Mouse (Mus musculus): ENCODE results near the gene Ank3.

The Ank3 gene

DNA sequence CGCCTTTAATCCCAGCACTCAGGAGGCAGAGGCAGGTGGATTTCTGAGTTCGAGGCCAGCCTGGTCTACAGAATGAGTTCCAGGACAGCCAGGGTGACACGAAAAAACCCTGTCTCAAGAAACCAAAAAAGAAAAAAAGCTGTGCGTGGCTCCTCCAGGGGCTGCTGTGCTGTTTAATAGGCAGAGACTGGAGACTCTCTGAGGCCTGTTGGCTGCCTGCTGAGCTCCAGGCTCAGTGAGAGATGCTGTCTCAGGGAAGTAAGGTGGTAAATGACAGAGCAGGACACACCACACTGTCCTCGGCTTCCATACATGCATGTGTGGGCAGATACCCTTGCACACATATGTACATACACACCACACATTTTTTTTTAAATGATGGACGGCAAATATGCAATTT, 206.0 kb downstream of the Ank3 start:
- H3K27me3 ChIP-seq (ENCODE audit: control insufficient read depth, insufficient read depth, low read length, poor library complexity, severe bottlenecking) = no peaks in the 10 kb centered on the region
- no peaks in the 10 kb centered on the region for H3K36me3 ChIP-seq (ENCODE audit: control insufficient read depth, insufficient read depth, low read length, poor library complexity, severe bottlenecking)
- no peak for DNase-seq (ENCODE audit: low read depth, low spot score)

GRCm38 (mm10) chr10:69605211-69605610, 206.6 kb downstream of the Ank3 start:
- no peak for DNase-seq (ENCODE audit: low read depth, low spot score)
- no peaks in the 10 kb centered on the region for H3K36me3 ChIP-seq (ENCODE audit: control insufficient read depth, insufficient read depth, low read length, poor library complexity, severe bottlenecking)

DNA sequence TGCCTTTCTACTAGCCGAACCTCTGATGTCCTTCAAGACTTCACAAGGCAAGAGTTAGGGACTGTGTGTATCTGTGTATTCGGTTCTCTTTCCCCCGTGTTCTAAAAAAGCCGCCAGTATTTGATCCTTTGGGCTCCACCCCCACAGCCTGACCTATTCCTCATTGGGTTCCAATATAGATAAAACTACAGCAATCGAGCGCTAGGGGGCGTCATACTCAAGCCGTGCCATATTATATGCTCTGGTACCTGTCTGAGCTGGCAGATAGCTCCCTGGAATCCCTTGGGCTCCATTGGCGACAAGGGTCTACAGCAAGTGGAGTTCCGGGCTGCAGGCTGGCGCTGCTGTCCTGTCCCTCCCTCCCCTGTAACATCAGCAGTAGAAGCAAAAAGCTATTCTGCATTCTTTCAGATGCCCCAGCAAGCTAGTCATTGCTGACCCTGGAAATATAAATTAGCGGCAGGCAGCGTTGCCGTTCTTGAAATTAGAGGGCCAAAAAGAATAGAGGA, 209.1 kb downstream of the Ank3 start:
- no peak for DNase-seq (ENCODE audit: low read depth, low spot score)
- Histone ChIP-seq H3K27me3 (ENCODE audit: control insufficient read depth, insufficient read depth, low read length, poor library complexity, severe bottlenecking) (no peaks in the 10 kb centered on the region), H3K36me3 (ENCODE audit: control insufficient read depth, insufficient read depth, low read length, poor library complexity, severe bottlenecking) (no peaks in the 10 kb centered on the region)

More at GRCm38 (mm10) chr10:69605211-69605610, 206.6 kb downstream of the Ank3 start:
- no peaks in the 10 kb centered on the region for H3K27me3 ChIP-seq (ENCODE audit: control insufficient read depth, insufficient read depth, low read length, poor library complexity, severe bottlenecking)

- no peak for DNase-seq (ENCODE audit: low read depth, low spot score)
- Histone ChIP-seq H3K36me3 (ENCODE audit: control insufficient read depth, insufficient read depth, low read length, poor library complexity, severe bottlenecking) (no peaks in the 10 kb centered on the region), H3K27me3 (ENCODE audit: control insufficient read depth, insufficient read depth, low read length, poor library complexity, severe bottlenecking) (no peaks in the 10 kb centered on the region)
These were observed 212.7 kb downstream of the Ank3 start for GRCm38 (mm10) chr10:69611314-69611713.

DNA sequence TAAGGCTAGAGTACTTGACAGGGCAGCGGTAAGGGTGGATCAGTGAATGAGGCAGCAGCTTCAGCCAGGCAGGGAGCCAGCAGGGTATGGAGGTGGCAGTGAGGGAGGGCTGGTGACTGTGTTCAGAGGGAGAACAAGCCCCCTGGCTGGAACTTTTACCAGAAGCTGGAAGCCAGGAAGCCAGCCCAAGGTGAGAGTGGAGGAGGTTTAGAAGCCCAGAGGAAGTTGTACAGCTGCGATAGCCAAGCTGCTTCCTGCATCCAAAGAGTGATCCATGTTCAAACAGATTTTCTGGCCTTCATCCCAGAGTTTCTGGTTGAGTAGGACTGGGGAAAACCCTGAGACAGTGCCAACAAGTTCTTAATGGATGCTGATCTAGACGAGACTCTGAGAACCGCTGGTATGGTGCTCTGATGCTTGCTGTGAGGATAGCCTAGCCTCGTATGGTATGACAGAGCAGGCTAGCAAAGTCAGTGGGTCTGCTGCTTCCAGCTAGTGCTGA, 213.3 kb downstream of the Ank3 start:
- Histone ChIP-seq H3K27me3 (ENCODE audit: control insufficient read depth, insufficient read depth, low read length, poor library complexity, severe bottlenecking) (no peaks in the 10 kb centered on the region), H3K36me3 (ENCODE audit: control insufficient read depth, insufficient read depth, low read length, poor library complexity, severe bottlenecking) (no peaks in the 10 kb centered on the region)
- DNase-seq (ENCODE audit: low read depth, low spot score) = no peak

DNA sequence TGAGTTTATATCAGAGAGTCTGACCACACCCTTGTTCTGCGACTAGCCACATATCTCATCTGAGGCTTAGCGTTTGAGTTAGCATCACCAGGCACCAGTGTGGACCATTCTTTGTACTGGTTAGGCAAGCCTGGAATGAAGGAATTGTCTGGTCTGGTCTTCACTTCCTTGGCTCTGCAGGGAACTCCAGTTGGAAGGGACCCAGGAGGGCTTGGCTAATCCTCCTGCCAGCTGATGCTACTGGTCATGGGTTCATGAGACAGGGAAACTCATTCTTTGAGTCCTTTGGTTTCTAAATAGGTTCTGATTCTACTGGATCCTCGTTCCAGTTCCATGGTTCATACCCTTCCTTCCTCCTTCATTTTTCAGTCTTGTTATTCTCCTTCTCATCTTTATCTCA, 218.4 kb downstream of the Ank3 start:
- no peak for DNase-seq (ENCODE audit: low read depth, low spot score)

GRCm38 (mm10) chr10:69617537-69618112, 219.1 kb downstream of the Ank3 start:
- Histone ChIP-seq H3K27me3 (ENCODE audit: control insufficient read depth, insufficient read depth, low read length, poor library complexity, severe bottlenecking) (no peaks in the 10 kb centered on the region), H3K36me3 (ENCODE audit: control insufficient read depth, insufficient read depth, low read length, poor library complexity, severe bottlenecking) (no peaks in the 10 kb centered on the region)
- DNase-seq (ENCODE audit: low read depth, low spot score) = no peak

More for the DNA sequence above, 218.4 kb downstream of the Ank3 start:
- no peaks in the 10 kb centered on the region for H3K27me3 ChIP-seq (ENCODE audit: control insufficient read depth, insufficient read depth, low read length, poor library complexity, severe bottlenecking)
- H3K36me3 ChIP-seq (ENCODE audit: control insufficient read depth, insufficient read depth, low read length, poor library complexity, severe bottlenecking) = no peaks in the 10 kb centered on the region

DNA sequence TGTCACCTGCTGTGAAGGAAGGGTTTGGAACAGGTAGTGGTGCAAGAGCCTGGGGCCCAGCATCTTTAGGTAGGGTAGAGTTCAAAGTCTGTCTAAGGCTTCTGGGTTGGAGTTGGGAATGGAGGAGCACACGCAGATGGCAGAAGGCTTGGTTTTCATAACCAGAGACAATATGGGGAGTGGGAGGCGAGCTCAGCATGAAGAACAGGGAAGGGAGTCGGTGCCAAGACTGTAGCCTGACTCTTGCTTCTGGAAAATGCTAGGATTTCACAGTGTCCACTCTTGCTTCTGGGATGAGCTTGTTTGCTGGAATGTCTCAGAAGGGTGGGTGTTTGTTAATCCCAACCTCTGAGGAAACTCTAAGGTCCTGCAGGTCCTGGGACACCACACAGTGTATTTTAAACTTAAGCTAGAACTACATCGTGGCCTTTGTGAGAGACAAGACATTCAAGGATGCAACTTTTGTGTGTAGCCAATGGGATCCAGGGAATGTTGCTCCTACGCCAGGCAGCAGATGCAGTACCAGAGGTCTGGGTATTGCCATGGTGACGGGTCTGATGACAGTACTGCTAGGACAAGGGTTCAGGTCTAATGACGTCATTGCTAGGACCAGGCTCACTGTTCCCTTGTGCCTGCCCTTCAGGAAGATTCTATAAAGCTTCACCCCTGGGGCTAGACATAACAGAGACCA, 222.3 kb downstream of the Ank3 start:
- no peaks in the 10 kb centered on the region for H3K27me3 ChIP-seq (ENCODE audit: control insufficient read depth, insufficient read depth, low read length, poor library complexity, severe bottlenecking)
- H3K36me3 ChIP-seq (ENCODE audit: control insufficient read depth, insufficient read depth, low read length, poor library complexity, severe bottlenecking) = no peaks in the 10 kb centered on the region
- DNase-seq (ENCODE audit: low read depth, low spot score) = no peak

DNA sequence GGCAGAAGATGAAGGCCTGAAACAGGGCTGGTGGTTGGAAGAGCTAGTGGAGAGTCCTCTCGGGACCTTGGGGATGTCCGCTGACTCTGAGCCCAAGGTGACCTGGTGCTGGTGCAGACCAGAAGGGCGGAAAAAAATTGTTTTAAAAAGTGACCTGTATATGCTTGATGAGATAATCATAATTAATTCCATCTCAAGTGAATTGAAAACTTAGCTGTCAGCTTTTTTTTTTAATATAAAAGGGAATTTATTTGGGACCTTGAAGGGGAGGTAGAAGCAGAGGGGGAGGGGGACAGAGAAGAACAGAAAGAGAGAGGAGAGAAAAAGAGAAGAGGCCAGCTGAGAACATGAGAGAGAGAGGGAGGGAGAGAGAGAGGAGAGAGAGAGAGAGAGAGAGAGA, 229.2 kb downstream of the Ank3 start:
- Histone ChIP-seq H3K27me3 (ENCODE audit: control insufficient read depth, insufficient read depth, low read length, poor library complexity, severe bottlenecking) (no peaks in the 10 kb centered on the region), H3K36me3 (ENCODE audit: control insufficient read depth, insufficient read depth, low read length, poor library complexity, severe bottlenecking) (no peaks in the 10 kb centered on the region)
- no peak for DNase-seq (ENCODE audit: low read depth, low spot score)

DNA sequence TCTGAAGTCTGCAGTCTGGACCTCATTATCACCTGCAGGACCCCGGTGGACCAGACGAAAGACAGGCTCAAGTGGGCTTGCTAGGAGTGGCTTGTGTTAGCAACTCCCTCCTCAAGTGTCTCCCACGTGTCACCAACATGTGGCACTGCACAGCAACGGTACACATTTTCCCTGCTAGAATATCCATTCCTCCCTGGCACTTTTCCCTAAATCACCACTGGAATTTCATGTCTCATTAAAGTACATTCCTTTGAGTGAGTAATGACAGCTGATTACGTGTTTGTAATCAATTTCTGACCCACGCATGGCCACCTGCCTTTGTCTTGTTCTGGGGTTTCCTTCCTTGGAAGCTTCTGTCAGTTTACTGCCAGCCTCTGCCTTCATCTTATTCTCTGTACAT, 230.2 kb downstream of the Ank3 start:
- no peak for DNase-seq (ENCODE audit: low read depth, low spot score)
- Histone ChIP-seq H3K36me3 (ENCODE audit: control insufficient read depth, insufficient read depth, low read length, poor library complexity, severe bottlenecking) (no peaks in the 10 kb centered on the region), H3K27me3 (ENCODE audit: control insufficient read depth, insufficient read depth, low read length, poor library complexity, severe bottlenecking) (no peaks in the 10 kb centered on the region)

DNA sequence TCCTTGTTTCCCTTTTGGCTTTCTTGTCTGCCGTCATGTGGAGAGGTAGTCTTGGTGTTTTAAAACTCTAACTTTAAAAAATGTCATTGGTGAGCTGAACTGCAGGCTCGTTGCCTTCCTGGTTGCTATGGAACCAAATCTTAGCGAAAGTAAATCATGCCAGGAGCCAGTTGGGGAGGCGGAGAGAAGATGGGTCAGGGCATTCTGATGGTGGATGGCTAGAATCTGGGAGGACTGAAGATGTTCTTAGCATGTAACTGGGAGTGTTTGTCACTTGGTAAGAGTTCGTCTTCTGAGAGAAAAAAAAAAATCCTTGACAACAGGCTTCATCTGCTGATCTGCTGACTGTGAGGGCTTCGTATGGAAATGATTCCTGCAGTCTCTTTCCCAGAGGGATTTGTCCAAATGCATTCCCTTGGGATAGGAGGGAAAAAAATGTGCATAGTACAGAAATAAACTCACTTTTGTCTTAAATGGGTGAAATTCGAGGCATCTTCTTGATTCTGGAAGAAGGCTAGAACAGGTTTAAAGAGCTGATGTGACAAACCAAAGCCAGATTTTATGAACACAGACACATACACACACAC, 232.3 kb downstream of the Ank3 start:
- Histone ChIP-seq H3K27me3 (ENCODE audit: control insufficient read depth, insufficient read depth, low read length, poor library complexity, severe bottlenecking) (no peaks in the 10 kb centered on the region), H3K36me3 (ENCODE audit: control insufficient read depth, insufficient read depth, low read length, poor library complexity, severe bottlenecking) (no peaks in the 10 kb centered on the region)
- no peak for DNase-seq (ENCODE audit: low read depth, low spot score)

DNA sequence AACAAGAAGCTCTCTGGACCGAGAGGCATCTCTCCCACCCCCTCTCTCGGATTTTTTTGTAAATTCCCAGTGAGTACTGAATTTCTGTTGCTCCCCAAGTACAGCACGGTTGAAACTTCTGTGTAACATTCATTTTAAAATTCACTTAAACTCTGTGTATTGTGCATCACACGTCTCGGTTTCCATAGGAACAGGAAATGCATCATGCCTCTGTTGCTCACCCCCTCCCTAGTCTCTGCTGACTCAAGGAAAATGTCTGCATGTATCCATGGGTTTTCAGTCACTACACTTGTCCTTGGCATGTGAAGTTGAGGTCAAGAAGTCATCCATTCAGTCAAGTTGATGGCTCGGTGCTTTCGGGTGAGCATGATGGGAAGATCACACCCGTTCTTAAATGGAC, 234.3 kb downstream of the Ank3 start:
- no peaks in the 10 kb centered on the region for H3K27me3 ChIP-seq (ENCODE audit: control insufficient read depth, insufficient read depth, low read length, poor library complexity, severe bottlenecking)
- no peaks in the 10 kb centered on the region for H3K36me3 ChIP-seq (ENCODE audit: control insufficient read depth, insufficient read depth, low read length, poor library complexity, severe bottlenecking)
- no peak for DNase-seq (ENCODE audit: low read depth, low spot score)

DNA sequence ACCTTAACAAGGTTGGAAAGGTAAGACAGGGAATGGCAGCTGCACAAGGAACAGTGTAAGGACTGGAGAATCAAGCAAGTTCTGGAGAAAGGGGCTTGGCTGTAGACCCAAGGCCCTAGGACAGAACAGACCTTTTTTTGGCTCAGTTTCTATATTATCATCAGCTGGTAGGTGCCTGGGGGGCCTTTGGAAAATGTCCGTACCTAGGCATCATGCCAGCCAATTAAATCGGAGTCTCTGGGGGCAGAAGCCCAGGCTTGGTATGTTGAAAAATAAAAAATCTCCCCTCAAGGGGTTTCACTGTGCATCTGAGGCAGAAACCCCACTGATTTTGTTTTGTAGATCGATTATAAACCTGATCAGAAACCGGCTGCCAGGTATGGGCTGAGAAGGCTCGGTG, 236.3 kb downstream of the Ank3 start:
- Histone ChIP-seq H3K36me3 (ENCODE audit: control insufficient read depth, insufficient read depth, low read length, poor library complexity, severe bottlenecking) (no peaks in the 10 kb centered on the region), H3K27me3 (ENCODE audit: control insufficient read depth, insufficient read depth, low read length, poor library complexity, severe bottlenecking) (no peaks in the 10 kb centered on the region)
- DNase-seq (ENCODE audit: low read depth, low spot score) = no peak

DNA sequence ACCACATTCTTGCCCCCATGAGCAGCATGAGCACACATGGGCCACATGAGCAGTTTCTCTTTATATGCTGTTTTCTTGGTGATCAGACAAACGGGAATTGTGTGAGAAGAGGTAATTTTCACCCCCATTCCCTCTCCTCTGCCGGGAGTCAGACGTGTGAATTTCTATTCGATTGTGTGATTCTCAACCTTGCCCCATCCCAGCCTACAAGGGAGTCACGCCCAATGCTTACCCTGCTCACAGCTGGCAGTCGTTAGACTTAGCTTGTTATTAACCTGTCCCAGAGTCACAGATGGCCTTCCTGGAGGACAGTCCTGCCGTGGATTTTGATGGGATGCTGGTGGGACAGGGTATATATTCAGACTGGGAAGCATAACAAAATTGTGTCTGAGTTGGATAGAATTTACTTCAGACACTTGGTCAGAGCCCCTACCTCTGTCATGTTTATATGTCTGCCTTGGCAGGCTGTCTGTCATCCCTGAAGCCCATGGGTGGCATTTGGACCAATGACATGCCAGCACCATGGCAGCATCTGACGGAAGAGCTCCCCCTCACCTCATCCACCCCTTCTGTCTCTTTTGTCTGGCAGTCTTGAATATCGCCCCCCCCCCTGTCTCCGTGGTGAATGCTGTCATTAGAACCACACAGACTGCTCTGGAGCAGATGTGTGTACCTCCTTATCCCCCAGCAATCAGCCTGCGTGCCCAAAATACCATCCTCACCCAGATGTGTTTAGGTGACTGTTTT, 237.5 kb downstream of the Ank3 start:
- no peaks in the 10 kb centered on the region for H3K36me3 ChIP-seq (ENCODE audit: control insufficient read depth, insufficient read depth, low read length, poor library complexity, severe bottlenecking)
- no peak for DNase-seq (ENCODE audit: low read depth, low spot score)
- H3K27me3 ChIP-seq (ENCODE audit: control insufficient read depth, insufficient read depth, low read length, poor library complexity, severe bottlenecking) = no peaks in the 10 kb centered on the region

- DNase-seq (ENCODE audit: low read depth, low spot score) = no peak
- Histone ChIP-seq H3K36me3 (ENCODE audit: control insufficient read depth, insufficient read depth, low read length, poor library complexity, severe bottlenecking) (no peaks in the 10 kb centered on the region), H3K27me3 (ENCODE audit: control insufficient read depth, insufficient read depth, low read length, poor library complexity, severe bottlenecking) (no peaks in the 10 kb centered on the region)
These were observed 240.6 kb downstream of the Ank3 start for GRCm38 (mm10) chr10:69639138-69639537.

Measured in splenic B cell, adult 2 months (primary cell).